Mouse (Mus musculus): ENCODE measurements around the gene Tusc2. TPM values are rescaled to one million over a fixed set of nuclear protein-coding genes. Genes with fewer than 3 reads are reported as not detected.
A peak's percentile ranks its signal among the peaks of the same experiment; 100 is the strongest.
"Not testable (repeated sequence)": the region's sequence is repeated elsewhere in the genome, so short reads cannot be mapped to it uniquely, and the experiment has no call there.

The Tusc2 gene
- total RNA-seq, 2 experiments from 2014 or later: 25.7 to 26.8 TPM

- no peak for DNase-seq
- intact Hi-C loops (cut with DNase I): no loop called here
These were observed 18.3 kb upstream of the Tusc2 start for GRCm38 (mm10) chr9:107544729-107545128.

GRCm38 (mm10) chr9:107545199-107545598 is 17.9 kb upstream of the Tusc2 start:
- no peak for DNase-seq
- intact Hi-C loops (cut with DNase I): no loop called here

- DNase-seq: peak; percentile 73 to 90
- intact Hi-C loops (cut with DNase I): no loop called here
These were observed 17.5 kb upstream of the Tusc2 start for GRCm38 (mm10) chr9:107545602-107546001.

GRCm38 (mm10) chr9:107547026-107547425 is 16.0 kb upstream of the Tusc2 start, which contains the start of gene Zmynd10:
TSS of gene Zmynd10 (plus strand) at chr9:107547298.
- intact Hi-C loops (cut with DNase I): no loop called here
- peak; percentile 90 to 94 for DNase-seq

GRCm38 (mm10) chr9:107547957-107548356 is 15.1 kb upstream of the Tusc2 start:
- intact Hi-C loops (cut with DNase I): no loop called here
- DNase-seq: no peak

- intact Hi-C loops (cut with DNase I): no loop called here
- no peak for DNase-seq
These were observed 14.2 kb upstream of the Tusc2 start for GRCm38 (mm10) chr9:107548820-107549219.

GRCm38 (mm10) chr9:107549297-107550074 is 13.6 kb upstream of the Tusc2 start:
- intact Hi-C loops (cut with DNase I): no loop called here
- no peak for DNase-seq

- DNase-seq: no peak
- intact Hi-C loops (cut with DNase I): no loop called here
These were observed 12.5 kb upstream of the Tusc2 start for GRCm38 (mm10) chr9:107550491-107551116.

- peak; percentile 76 to 81 for DNase-seq
- intact Hi-C loops (cut with DNase I): no loop called here
These were observed 11.8 kb upstream of the Tusc2 start, which contains the start of gene Rassf1 for GRCm38 (mm10) chr9:107551117-107551889. TSS of gene Rassf1 (plus strand) at chr9:107551555.

- DNase-seq: no peak
- intact Hi-C loops (cut with DNase I): no loop called here
These were observed 11.1 kb upstream of the Tusc2 start for GRCm38 (mm10) chr9:107551890-107552355.

- DNase-seq: no peak
- intact Hi-C loops (cut with DNase I): no loop called here
These were observed 10.2 kb upstream of the Tusc2 start for GRCm38 (mm10) chr9:107552690-107553393.

- intact Hi-C loops (cut with DNase I): no loop called here
- peak in 1 of 2 experiments; percentile 51 for DNase-seq
These were observed 9.3 kb upstream of the Tusc2 start for GRCm38 (mm10) chr9:107553541-107554318.

- peak; percentile 95 to 96 for DNase-seq
- intact Hi-C loops (cut with DNase I): no loop called here
These were observed 8.7 kb upstream of the Tusc2 start for GRCm38 (mm10) chr9:107554319-107554825.

- intact Hi-C loops (cut with DNase I): no loop called here
- DNase-seq: peak; percentile 86 to 87
These were observed 8.0 kb upstream of the Tusc2 start for GRCm38 (mm10) chr9:107555031-107555457.

GRCm38 (mm10) chr9:107555701-107556100 is 7.4 kb upstream of the Tusc2 start:
- DNase-seq: no peak
- intact Hi-C loops (cut with DNase I): no loop called here

GRCm38 (mm10) chr9:107556346-107556745 is 6.7 kb upstream of the Tusc2 start:
- DNase-seq: no peak
- intact Hi-C loops (cut with DNase I): no loop called here

- DNase-seq; intact Hi-C loops (cut with DNase I): not testable (repeated sequence)
These were observed 2.5 kb downstream of the Tusc2 start for GRCm38 (mm10) chr9:107565556-107565955.

GRCm38 (mm10) chr9:107566041-107566709 is 3.1 kb downstream of the Tusc2 start:
- intact Hi-C loops (cut with DNase I): no loop called here
- DNase-seq: peak; percentile 90 to 91

- DNase-seq: peak; percentile 54 to 63
- intact Hi-C loops (cut with DNase I): no loop called here
These were observed 3.8 kb downstream of the Tusc2 start for GRCm38 (mm10) chr9:107566855-107567254.

Measured in heart, postnatal 10 days (tissue).